Mouse (Mus musculus): ENCODE measurements at regions not wholly inside any gene's neighbourhood (a gene's known extent, or its start where the extent isn't known, plus 50 kb on each side); places are given as distances from the start of the nearest gene placed in this dataset.

- Histone ChIP-seq H3K36me3 (ENCODE audit: control insufficient read depth, insufficient read depth, low read length) (no peaks in the 10 kb centered on the region), H3K9ac (ENCODE audit: low read depth, low read length) (no peak overlapping the region), H3K4me1 (ENCODE audit: control insufficient read depth, insufficient read depth, low read length) (no peaks in the 10 kb centered on the region), H3K27me3 (ENCODE audit: control insufficient read depth, insufficient read depth, low read length) (no peaks in the 10 kb centered on the region), H3K27ac (no peak overlapping the region), H3K79me2 (replicated peaks; ENCODE audit: control insufficient read depth, insufficient read depth, low read length) (no peaks in the 10 kb centered on the region), H3K4me3 (no peak overlapping the region)
- TF ChIP-seq EP300 (IDR thresholded peaks at IDR 0.05; ENCODE audit: insufficient read depth, low read depth, low read length) (no peak), CTCF (IDR thresholded peaks at IDR 0.05) (no peak), POLR2A (IDR thresholded peaks at IDR 0.05; ENCODE audit: insufficient read depth, low read depth, low read length) (no peak)
- 31% methylated on average over 14 of the region's 14 CpGs for WGBS
- peak in 1 of 2 experiments; percentile 5 for DNase-seq
- intact Hi-C loops (cut with DNase I): no loop called here
Measured at GRCm38 (mm10) chr3:153077846-153078703, 96.0 kb upstream of the St6galnac5 start.

GRCm38 (mm10) chr3:153072200-153072919 is 90.3 kb upstream of the St6galnac5 start:
- Histone ChIP-seq H3K27ac (no peak overlapping the region), H3K79me2 (replicated peaks; ENCODE audit: control insufficient read depth, insufficient read depth, low read length) (no peaks in the 10 kb centered on the region), H3K4me1 (ENCODE audit: control insufficient read depth, insufficient read depth, low read length) (no peaks in the 10 kb centered on the region), H3K36me3 (ENCODE audit: control insufficient read depth, insufficient read depth, low read length) (no peaks in the 10 kb centered on the region), H3K4me3 (no peak overlapping the region), H3K9ac (ENCODE audit: low read depth, low read length) (no peak overlapping the region), H3K27me3 (ENCODE audit: control insufficient read depth, insufficient read depth, low read length) (no peaks in the 10 kb centered on the region; the same call in 1 of the 2 replicates)
- no peak for DNase-seq
- intact Hi-C loops (cut with DNase I): no loop called here
- 56% methylated on average over 10 of the region's 10 CpGs for WGBS
- TF ChIP-seq CTCF (IDR thresholded peaks at IDR 0.05): no peak
- TF ChIP-seq EP300 (IDR thresholded peaks at IDR 0.05; ENCODE audit: insufficient read depth, low read depth, low read length): no peak
- no peak for TF ChIP-seq POLR2A (IDR thresholded peaks at IDR 0.05; ENCODE audit: insufficient read depth, low read depth, low read length)

GRCm38 (mm10) chr3:153071549-153071948 is 89.5 kb upstream of the St6galnac5 start:
- H3K4me3 ChIP-seq: no peak overlapping the region
- no peak overlapping the region for H3K9ac ChIP-seq (ENCODE audit: low read depth, low read length)
- intact Hi-C loops (cut with DNase I): no loop called here
- H3K27me3 ChIP-seq (ENCODE audit: control insufficient read depth, insufficient read depth, low read length): no peaks in the 10 kb centered on the region; the same call in 1 of the 2 replicates
- WGBS: 81% methylated on average over 8 of the region's 8 CpGs
- no peaks in the 10 kb centered on the region for H3K36me3 ChIP-seq (ENCODE audit: control insufficient read depth, insufficient read depth, low read length)
- no peaks in the 10 kb centered on the region for H3K79me2 ChIP-seq (replicated peaks; ENCODE audit: control insufficient read depth, insufficient read depth, low read length)
- no peak for DNase-seq
- H3K4me1 ChIP-seq (ENCODE audit: control insufficient read depth, insufficient read depth, low read length): no peaks in the 10 kb centered on the region
- H3K27ac ChIP-seq: no peak overlapping the region
- TF ChIP-seq EP300 (IDR thresholded peaks at IDR 0.05; ENCODE audit: insufficient read depth, low read depth, low read length) (no peak), CTCF (IDR thresholded peaks at IDR 0.05) (no peak), POLR2A (IDR thresholded peaks at IDR 0.05; ENCODE audit: insufficient read depth, low read depth, low read length) (no peak)

- 76% methylated on average over 3 of the region's 3 CpGs for WGBS
- TF ChIP-seq CTCF (IDR thresholded peaks at IDR 0.05) (no peak), POLR2A (IDR thresholded peaks at IDR 0.05; ENCODE audit: insufficient read depth, low read depth, low read length) (no peak), EP300 (IDR thresholded peaks at IDR 0.05; ENCODE audit: insufficient read depth, low read depth, low read length) (no peak)
- Histone ChIP-seq H3K4me3 (no peak overlapping the region), H3K36me3 (ENCODE audit: control insufficient read depth, insufficient read depth, low read length) (no peaks in the 10 kb centered on the region), H3K27me3 (ENCODE audit: control insufficient read depth, insufficient read depth, low read length) (no peaks in the 10 kb centered on the region; the same call in 1 of the 2 replicates), H3K4me1 (ENCODE audit: control insufficient read depth, insufficient read depth, low read length) (no peaks in the 10 kb centered on the region), H3K9ac (ENCODE audit: low read depth, low read length) (no peak overlapping the region), H3K27ac (no peak overlapping the region), H3K79me2 (replicated peaks; ENCODE audit: control insufficient read depth, insufficient read depth, low read length) (no peaks in the 10 kb centered on the region)
- intact Hi-C loops (cut with DNase I): no loop called here
- no peak for DNase-seq
Measured at GRCm38 (mm10) chr3:153071123-153071522, 89.1 kb upstream of the St6galnac5 start.

- TF ChIP-seq EP300 (IDR thresholded peaks at IDR 0.05; ENCODE audit: insufficient read depth, low read depth, low read length): no peak
- TF ChIP-seq POLR2A (IDR thresholded peaks at IDR 0.05; ENCODE audit: insufficient read depth, low read depth, low read length): no peak
- no peak for TF ChIP-seq CTCF (IDR thresholded peaks at IDR 0.05)
- Histone ChIP-seq H3K9ac (ENCODE audit: low read depth, low read length) (no peak overlapping the region), H3K27ac (no peak overlapping the region), H3K79me2 (replicated peaks; ENCODE audit: control insufficient read depth, insufficient read depth, low read length) (no peaks in the 10 kb centered on the region), H3K27me3 (ENCODE audit: control insufficient read depth, insufficient read depth, low read length) (no peaks in the 10 kb centered on the region; the same call in 1 of the 2 replicates), H3K36me3 (ENCODE audit: control insufficient read depth, insufficient read depth, low read length) (no peaks in the 10 kb centered on the region), H3K4me1 (ENCODE audit: control insufficient read depth, insufficient read depth, low read length) (no peaks in the 10 kb centered on the region), H3K4me3 (no peak overlapping the region)
- DNase-seq: no peak
- 72% methylated on average over 3 of the region's 3 CpGs for WGBS
- intact Hi-C loops (cut with DNase I): no loop called here
Measured at GRCm38 (mm10) chr3:153065890-153066289, 83.8 kb upstream of the St6galnac5 start.

GRCm38 (mm10) chr3:153053163-153053562 is 71.1 kb upstream of the St6galnac5 start:
- TF ChIP-seq POLR2A (IDR thresholded peaks at IDR 0.05; ENCODE audit: insufficient read depth, low read depth, low read length): no peak
- TF ChIP-seq EP300 (IDR thresholded peaks at IDR 0.05; ENCODE audit: insufficient read depth, low read depth, low read length): no peak
- TF ChIP-seq CTCF (IDR thresholded peaks at IDR 0.05): no peak
- 91% methylated on average over 3 of the region's 3 CpGs for WGBS

More at GRCm38 (mm10) chr3:153053163-153053562, 71.1 kb upstream of the St6galnac5 start:
- H3K4me3 ChIP-seq: no peak overlapping the region
- no peak overlapping the region for H3K9ac ChIP-seq (ENCODE audit: low read depth, low read length)
- no peaks in the 10 kb centered on the region for H3K4me1 ChIP-seq (ENCODE audit: control insufficient read depth, insufficient read depth, low read length)
- H3K27me3 ChIP-seq (ENCODE audit: control insufficient read depth, insufficient read depth, low read length): no peaks in the 10 kb centered on the region
- no peaks in the 10 kb centered on the region for H3K36me3 ChIP-seq (ENCODE audit: control insufficient read depth, insufficient read depth, low read length)
- no peaks in the 10 kb centered on the region for H3K79me2 ChIP-seq (replicated peaks; ENCODE audit: control insufficient read depth, insufficient read depth, low read length)
- intact Hi-C loops (cut with DNase I): no loop called here
- no peak overlapping the region for H3K27ac ChIP-seq
- DNase-seq: no peak
